Mouse (Mus musculus) megakaryocyte, embryonic 14.5 days (primary cell): ENCODE data around the gene Gm45717. TPM values are rescaled to one million over a fixed set of nuclear protein-coding genes. Genes with fewer than 3 reads are reported as not detected.

Source experiments
- H3K27me3 ChIP-seq: replicated peaks from 2 replicates; pipeline ENCODE3; 2012; ENCODE audit warnings: inconsistent platforms
- H3K36me3 ChIP-seq: replicated peaks from 2 replicates; pipeline ENCODE3; 2012; ENCODE audit warnings: low read length, inconsistent platforms, mixed read lengths
- H3K4me1 ChIP-seq: 2 replicates; pipeline ENCODE4 v1.6.1; 2012; ENCODE audit warnings: inconsistent platforms
- H3K4me3 ChIP-seq: replicated peaks from 2 replicates; pipeline ENCODE3; 2012; ENCODE audit warnings: moderate library complexity, mild to moderate bottlenecking, inconsistent platforms
- H3K9me3 ChIP-seq: 2 replicates; pipeline ENCODE4 v1.6.1; 2012; ENCODE audit warnings: inconsistent platforms
- FLI1 ChIP-seq: IDR thresholded peaks from 2 replicates; pipeline ENCODE4 v1.6.1; 2012; ENCODE audit warnings: low read length, inconsistent platforms, mixed read lengths
- GATA1 ChIP-seq: IDR thresholded peaks from 3 replicates; pipeline ENCODE4 v1.6.1; 2012; ENCODE audit warnings: mixed read lengths, low read length, inconsistent platforms, borderline replicate concordance
- polyA plus RNA-seq: library from polyadenylated mRNA; stranded (reverse); fragments of >175 nt; gene quantifications from 2 replicates; pipeline ENCODE4 v1.2.3, GENCODE M21; 2012; ENCODE audit warnings: low replicate concordance; ENCODE audit not compliant: insufficient read depth

Gene Gm45717
- polyA plus RNA-seq, 1 experiment: not detected

- H3K9me3 ChIP-seq: no peaks in the 10 kb centered on the region
- H3K36me3 ChIP-seq: peaks cover 54% of the 10 kb centered on the region
- TF ChIP-seq FLI1 (no peak), GATA1 (no peak)
- H3K4me1 ChIP-seq: peaks cover 94% of the 10 kb centered on the region
- H3K27me3 ChIP-seq: no peaks in the 10 kb centered on the region
- peak overlapping the region; percentile 95 for H3K4me3 ChIP-seq
Measured at GRCm38 (mm10) chr7:140953800-140954732, 1.7 kb downstream of the Gm45717 start.

GRCm38 (mm10) chr7:140953133-140953532 is 2.6 kb downstream of the Gm45717 start:
- no peaks in the 10 kb centered on the region for H3K27me3 ChIP-seq
- no peaks in the 10 kb centered on the region for H3K9me3 ChIP-seq
- H3K36me3 ChIP-seq: peaks cover 63% of the 10 kb centered on the region
- TF ChIP-seq GATA1 (no peak), FLI1 (no peak)
- H3K4me1 ChIP-seq: peaks cover 97% of the 10 kb centered on the region
- peak overlapping the region; percentile 84 for H3K4me3 ChIP-seq

GRCm38 (mm10) chr7:140952441-140952840 is 3.3 kb downstream of the Gm45717 start:
- Histone ChIP-seq H3K4me1 (peaks cover 99% of the 10 kb centered on the region), H3K4me3 (peak overlapping the region; percentile 64), H3K9me3 (no peaks in the 10 kb centered on the region), H3K27me3 (no peaks in the 10 kb centered on the region), H3K36me3 (peaks cover 70% of the 10 kb centered on the region)
- TF ChIP-seq FLI1: no peak
- TF ChIP-seq GATA1: no peak

GRCm38 (mm10) chr7:140951765-140952164 is 4.0 kb downstream of the Gm45717 start:
- TF ChIP-seq GATA1: no peak
- no peak for TF ChIP-seq FLI1
- H3K4me1 ChIP-seq: peaks cover 99% of the 10 kb centered on the region
- peaks cover 77% of the 10 kb centered on the region for H3K36me3 ChIP-seq

GRCm38 (mm10) chr7:140951051-140951450 is 4.7 kb downstream of the Gm45717 start:
- peaks cover 99% of the 10 kb centered on the region for H3K4me1 ChIP-seq
- peaks cover 84% of the 10 kb centered on the region for H3K36me3 ChIP-seq
- TF ChIP-seq GATA1 (no peak), FLI1 (no peak)
- H3K27me3 ChIP-seq: no peaks in the 10 kb centered on the region
- no peaks in the 10 kb centered on the region for H3K9me3 ChIP-seq
- peak overlapping the region; percentile 19 for H3K4me3 ChIP-seq

More at GRCm38 (mm10) chr7:140951765-140952164, 4.0 kb downstream of the Gm45717 start:
- no peak overlapping the region for H3K4me3 ChIP-seq
- no peaks in the 10 kb centered on the region for H3K27me3 ChIP-seq
- no peaks in the 10 kb centered on the region for H3K9me3 ChIP-seq

GRCm38 (mm10) chr7:140949824-140950530 is 5.8 kb downstream of the Gm45717 start, which contains the start of gene Ifitm5:
TSS of gene Ifitm5 (minus strand) at chr7:140950291.
- peaks cover 100% of the 10 kb centered on the region for H3K4me1 ChIP-seq
- peak within 1 kb of the TSS; percentile 19 for H3K4me3 ChIP-seq
- H3K9me3 ChIP-seq: no peaks in the 10 kb centered on the region
- peaks cover 95% of the 10 kb centered on the region for H3K36me3 ChIP-seq
- no peaks in the 10 kb centered on the region for H3K27me3 ChIP-seq
- TF ChIP-seq FLI1: no peak
- no peak for TF ChIP-seq GATA1

GRCm38 (mm10) chr7:140949255-140949654 is 6.5 kb downstream of the Gm45717 start:
- Histone ChIP-seq H3K4me1 (peaks cover 100% of the 10 kb centered on the region), H3K27me3 (no peaks in the 10 kb centered on the region), H3K36me3 (peaks cover 100% of the 10 kb centered on the region), H3K4me3 (no peak overlapping the region), H3K9me3 (no peaks in the 10 kb centered on the region)
- TF ChIP-seq GATA1 (no peak), FLI1 (no peak)

GRCm38 (mm10) chr7:140948161-140948560 is 7.6 kb downstream of the Gm45717 start:
- TF ChIP-seq FLI1: no peak
- TF ChIP-seq GATA1: no peak
- peaks cover 100% of the 10 kb centered on the region for H3K4me1 ChIP-seq
- no peaks in the 10 kb centered on the region for H3K27me3 ChIP-seq
- H3K9me3 ChIP-seq: no peaks in the 10 kb centered on the region
- peak overlapping the region; percentile 48 for H3K4me3 ChIP-seq
- peaks cover 100% of the 10 kb centered on the region for H3K36me3 ChIP-seq

GRCm38 (mm10) chr7:140946980-140947379 is 8.8 kb downstream of the Gm45717 start:
- H3K4me1 ChIP-seq: peaks cover 100% of the 10 kb centered on the region
- H3K36me3 ChIP-seq: peaks cover 93% of the 10 kb centered on the region
- TF ChIP-seq FLI1: 0 out of 2 replicates have a peak, but pooled peaks have one; percentile 15
- TF ChIP-seq GATA1: peak; percentile 93

More at GRCm38 (mm10) chr7:140946980-140947379, 8.8 kb downstream of the Gm45717 start:
- H3K27me3 ChIP-seq: no peaks in the 10 kb centered on the region
- peak overlapping the region; percentile 84 for H3K4me3 ChIP-seq
- H3K9me3 ChIP-seq: no peaks in the 10 kb centered on the region
